Mouse (Mus musculus): Measurements from ENCODE around the gene Ralgapa2. TPM values are rescaled to one million over a fixed set of nuclear protein-coding genes. Genes with fewer than 3 reads are reported as not detected.

Ralgapa2 gene
- polyA plus RNA-seq, 1 experiment from 2014 or later, result 17.0 TPM

- Histone ChIP-seq H3K4me1 (no peaks in the 10 kb centered on the region; the same call in none of the 2 replicates), H3K27me3 (no peaks in the 10 kb centered on the region), H3K9ac (no peak overlapping the region), H3K27ac (no peak overlapping the region), H3K36me3 (replicated peaks) (no peaks in the 10 kb centered on the region), H3K4me2 (no peak overlapping the region), H3K9me3 (no peaks in the 10 kb centered on the region), H3K4me3 (replicated peaks) (no peak overlapping the region)
- 65% methylated on average over 12 of the region's 12 CpGs for WGBS
- 0 out of 2 replicates have a peak, but pooled peaks have one; percentile 27 for ATAC-seq (ENCODE audit: low FRiP score)
Measured at GRCm38 (mm10) chr2:146366098-146366497, 146.0 kb downstream of the Ralgapa2 start.

- Histone ChIP-seq H3K36me3 (replicated peaks) (no peaks in the 10 kb centered on the region), H3K4me1 (no peaks in the 10 kb centered on the region; the same call in none of the 2 replicates), H3K27me3 (no peaks in the 10 kb centered on the region), H3K4me3 (replicated peaks) (no peak overlapping the region), H3K27ac (no peak overlapping the region), H3K9ac (no peak overlapping the region), H3K4me2 (no peak overlapping the region), H3K9me3 (no peaks in the 10 kb centered on the region)
- no peak for ATAC-seq (ENCODE audit: low FRiP score)
- 71% methylated on average over 11 of the region's 11 CpGs for WGBS
Measured at GRCm38 (mm10) chr2:146365368-146365983, 146.7 kb downstream of the Ralgapa2 start.

- no peak for ATAC-seq (ENCODE audit: low FRiP score)
- Histone ChIP-seq H3K27ac (no peak overlapping the region), H3K4me1 (no peaks in the 10 kb centered on the region; the same call in none of the 2 replicates), H3K9ac (no peak overlapping the region), H3K36me3 (replicated peaks) (no peaks in the 10 kb centered on the region), H3K27me3 (no peaks in the 10 kb centered on the region), H3K4me3 (replicated peaks) (no peak overlapping the region), H3K9me3 (no peaks in the 10 kb centered on the region), H3K4me2 (no peak overlapping the region)
- 87% methylated on average over 2 of the region's 2 CpGs for WGBS
Measured at GRCm38 (mm10) chr2:146363483-146363882, 148.7 kb downstream of the Ralgapa2 start.

- H3K9me3 ChIP-seq, result no peaks in the 10 kb centered on the region
- no peaks in the 10 kb centered on the region; the same call in none of the 2 replicates for H3K4me1 ChIP-seq
- H3K4me3 ChIP-seq (replicated peaks), result no peak overlapping the region
- WGBS, result 90% methylated on average over 1 of the region's 1 CpGs
- ATAC-seq (ENCODE audit: low FRiP score), result no peak
- 0 out of 2 replicates have a peak overlapping the region, but pooled peaks have one; percentile 13 for H3K27ac ChIP-seq
- no peak overlapping the region for H3K9ac ChIP-seq
- no peak overlapping the region for H3K4me2 ChIP-seq
- H3K36me3 ChIP-seq (replicated peaks), result no peaks in the 10 kb centered on the region
- no peaks in the 10 kb centered on the region for H3K27me3 ChIP-seq
Measured at GRCm38 (mm10) chr2:146362932-146363331, 149.2 kb downstream of the Ralgapa2 start.

- Histone ChIP-seq H3K4me1 (no peaks in the 10 kb centered on the region; the same call in none of the 2 replicates), H3K36me3 (replicated peaks) (no peaks in the 10 kb centered on the region), H3K9ac (no peak overlapping the region), H3K27me3 (no peaks in the 10 kb centered on the region), H3K9me3 (no peaks in the 10 kb centered on the region), H3K4me3 (replicated peaks) (no peak overlapping the region), H3K4me2 (no peak overlapping the region), H3K27ac (no peak overlapping the region)
- WGBS, result 77% methylated on average over 4 of the region's 4 CpGs
- ATAC-seq (ENCODE audit: low FRiP score), result no peak
Measured at GRCm38 (mm10) chr2:146361969-146362368, 150.2 kb downstream of the Ralgapa2 start.

GRCm38 (mm10) chr2:146361076-146361475 lies 151.1 kb downstream of the Ralgapa2 start:
- WGBS, result 74% methylated on average over 3 of the region's 3 CpGs
- no peak overlapping the region for H3K9ac ChIP-seq
- H3K4me1 ChIP-seq, result no peaks in the 10 kb centered on the region; the same call in none of the 2 replicates

GRCm38 (mm10) chr2:146359676-146360075 lies 152.5 kb downstream of the Ralgapa2 start:
- Histone ChIP-seq H3K27me3 (no peaks in the 10 kb centered on the region), H3K4me3 (replicated peaks) (no peak overlapping the region), H3K9me3 (no peaks in the 10 kb centered on the region), H3K36me3 (replicated peaks) (no peaks in the 10 kb centered on the region), H3K9ac (no peak overlapping the region), H3K4me2 (no peak overlapping the region), H3K27ac (no peak overlapping the region), H3K4me1 (no peaks in the 10 kb centered on the region; the same call in 1 of the 2 replicates)
- WGBS, result 94% methylated on average over 2 of the region's 2 CpGs
- no peak for ATAC-seq (ENCODE audit: low FRiP score)

More at GRCm38 (mm10) chr2:146361076-146361475, 151.1 kb downstream of the Ralgapa2 start:
- Histone ChIP-seq H3K4me2 (no peak overlapping the region), H3K27ac (no peak overlapping the region), H3K27me3 (no peaks in the 10 kb centered on the region), H3K9me3 (no peaks in the 10 kb centered on the region), H3K4me3 (replicated peaks) (no peak overlapping the region), H3K36me3 (replicated peaks) (no peaks in the 10 kb centered on the region)
- ATAC-seq (ENCODE audit: low FRiP score), result peak; percentile 55

- Histone ChIP-seq H3K27me3 (no peaks in the 10 kb centered on the region), H3K4me2 (no peak overlapping the region), H3K9ac (no peak overlapping the region), H3K27ac (no peak overlapping the region), H3K4me1 (no peaks in the 10 kb centered on the region), H3K36me3 (replicated peaks) (peaks cover 4% of the 10 kb centered on the region; the same call in 1 of the 2 replicates), H3K9me3 (no peaks in the 10 kb centered on the region), H3K4me3 (replicated peaks) (no peak overlapping the region)
- 79% methylated on average over 6 of the region's 6 CpGs for WGBS
- ATAC-seq (ENCODE audit: low FRiP score), result no peak
Measured at GRCm38 (mm10) chr2:146356524-146356923, 155.6 kb downstream of the Ralgapa2 start.

- WGBS, result 95% methylated on average over 5 of the region's 5 CpGs
- no peak for ATAC-seq (ENCODE audit: low FRiP score)
- no peak overlapping the region for H3K4me3 ChIP-seq (replicated peaks)
Measured at GRCm38 (mm10) chr2:146350230-146350629, 161.9 kb downstream of the Ralgapa2 start.

GRCm38 (mm10) chr2:146347942-146348341 lies 164.2 kb downstream of the Ralgapa2 start:
- H3K4me3 ChIP-seq (replicated peaks), result no peak overlapping the region
- H3K36me3 ChIP-seq (replicated peaks), result peaks cover 9% of the 10 kb centered on the region
- WGBS, result 13% methylated on average over 2 of the region's 2 CpGs
- no peak overlapping the region for H3K9ac ChIP-seq
- no peaks in the 10 kb centered on the region for H3K27me3 ChIP-seq
- no peaks in the 10 kb centered on the region for H3K9me3 ChIP-seq
- ATAC-seq (ENCODE audit: low FRiP score), result peak; percentile 91
- H3K4me2 ChIP-seq, result no peak overlapping the region
- peak overlapping the region; percentile 81 for H3K27ac ChIP-seq
- H3K4me1 ChIP-seq, result peaks cover 20% of the 10 kb centered on the region

More at GRCm38 (mm10) chr2:146350230-146350629, 161.9 kb downstream of the Ralgapa2 start:
- Histone ChIP-seq H3K4me2 (no peak overlapping the region), H3K27ac (no peak overlapping the region), H3K36me3 (replicated peaks) (peaks cover 4% of the 10 kb centered on the region; the same call in 1 of the 2 replicates), H3K9ac (no peak overlapping the region), H3K27me3 (no peaks in the 10 kb centered on the region), H3K4me1 (peaks cover 20% of the 10 kb centered on the region), H3K9me3 (no peaks in the 10 kb centered on the region)

GRCm38 (mm10) chr2:146340090-146340489 lies 172.1 kb downstream of the Ralgapa2 start:
- Histone ChIP-seq H3K27me3 (no peaks in the 10 kb centered on the region), H3K4me3 (replicated peaks) (no peak overlapping the region), H3K9ac (no peak overlapping the region), H3K4me1 (peaks cover 12% of the 10 kb centered on the region), H3K27ac (no peak overlapping the region), H3K4me2 (no peak overlapping the region), H3K36me3 (replicated peaks) (peaks cover 7% of the 10 kb centered on the region), H3K9me3 (no peaks in the 10 kb centered on the region)
- 95% methylated on average over 4 of the region's 4 CpGs for WGBS
- ATAC-seq (ENCODE audit: low FRiP score), result no peak

- Histone ChIP-seq H3K4me1 (peaks cover 12% of the 10 kb centered on the region), H3K9ac (no peak overlapping the region), H3K27me3 (no peaks in the 10 kb centered on the region), H3K4me3 (replicated peaks) (no peak overlapping the region), H3K4me2 (no peak overlapping the region), H3K36me3 (replicated peaks) (0 out of 2 replicates have a peak, but pooled peaks cover 3% of the 10 kb centered on the region), H3K9me3 (no peaks in the 10 kb centered on the region), H3K27ac (no peak overlapping the region)
- 88% methylated on average over 1 of the region's 1 CpGs for WGBS
- no peak for ATAC-seq (ENCODE audit: low FRiP score)
Measured at GRCm38 (mm10) chr2:146337540-146337939, 174.6 kb downstream of the Ralgapa2 start.

Data from forebrain, embryonic 12.5 days (tissue).